Mouse (Mus musculus): ENCODE results near the gene Gm10837.
"Not testable (repeated sequence)": the region's sequence is repeated elsewhere in the genome, so short reads cannot be mapped to it uniquely, and the experiment has no call there.

Gm10837 gene

DNA sequence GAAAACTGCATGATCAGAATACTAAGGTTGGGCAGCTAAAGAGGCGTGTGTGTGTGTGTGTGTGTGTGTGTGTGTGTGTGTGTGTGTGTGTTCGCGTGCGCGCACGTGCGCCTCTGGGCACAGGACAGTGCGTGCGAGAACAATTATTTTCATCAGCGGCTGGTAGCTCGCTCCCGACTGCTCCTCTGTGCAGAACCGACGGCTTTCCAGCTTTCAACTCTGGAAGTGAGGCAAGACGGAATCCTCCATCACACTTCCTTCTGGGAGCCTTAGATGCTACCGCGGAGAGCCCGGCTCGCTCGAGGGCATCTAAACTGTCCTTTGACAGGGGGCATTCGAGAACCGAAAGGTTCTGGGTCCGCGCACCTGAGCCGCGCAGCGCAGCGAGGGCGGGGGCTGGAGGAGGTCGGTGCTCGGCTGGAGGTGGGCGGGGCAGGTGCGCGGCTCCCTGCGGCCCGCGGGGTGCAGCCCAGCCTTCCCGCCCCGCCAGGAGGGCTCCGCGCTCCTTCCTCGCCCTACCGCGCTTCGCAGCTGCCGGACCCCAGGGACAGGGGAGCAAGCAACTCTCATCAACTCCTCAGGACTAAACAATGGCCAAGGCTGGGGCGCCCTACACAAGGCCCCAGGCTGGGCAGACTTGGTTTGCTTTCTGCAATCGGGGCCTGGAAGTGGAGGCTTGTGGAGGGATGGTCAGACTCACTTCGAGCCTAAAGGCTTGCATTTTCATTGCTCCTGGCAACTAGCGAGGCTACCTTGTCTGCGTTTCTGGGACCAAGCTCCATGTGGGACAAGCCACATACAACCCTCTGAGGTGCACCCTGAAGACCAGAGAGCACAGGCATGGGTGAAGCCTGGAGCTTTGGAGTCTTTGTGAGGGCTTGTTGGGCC is at the start of gene Gm10837:
TSS of gene Gm10837 (plus strand) at position 146 of the 888 bp plus-strand sequence.
- peak; percentile 75 for DNase-seq (ENCODE audit: low read depth, low spot score)

DNA sequence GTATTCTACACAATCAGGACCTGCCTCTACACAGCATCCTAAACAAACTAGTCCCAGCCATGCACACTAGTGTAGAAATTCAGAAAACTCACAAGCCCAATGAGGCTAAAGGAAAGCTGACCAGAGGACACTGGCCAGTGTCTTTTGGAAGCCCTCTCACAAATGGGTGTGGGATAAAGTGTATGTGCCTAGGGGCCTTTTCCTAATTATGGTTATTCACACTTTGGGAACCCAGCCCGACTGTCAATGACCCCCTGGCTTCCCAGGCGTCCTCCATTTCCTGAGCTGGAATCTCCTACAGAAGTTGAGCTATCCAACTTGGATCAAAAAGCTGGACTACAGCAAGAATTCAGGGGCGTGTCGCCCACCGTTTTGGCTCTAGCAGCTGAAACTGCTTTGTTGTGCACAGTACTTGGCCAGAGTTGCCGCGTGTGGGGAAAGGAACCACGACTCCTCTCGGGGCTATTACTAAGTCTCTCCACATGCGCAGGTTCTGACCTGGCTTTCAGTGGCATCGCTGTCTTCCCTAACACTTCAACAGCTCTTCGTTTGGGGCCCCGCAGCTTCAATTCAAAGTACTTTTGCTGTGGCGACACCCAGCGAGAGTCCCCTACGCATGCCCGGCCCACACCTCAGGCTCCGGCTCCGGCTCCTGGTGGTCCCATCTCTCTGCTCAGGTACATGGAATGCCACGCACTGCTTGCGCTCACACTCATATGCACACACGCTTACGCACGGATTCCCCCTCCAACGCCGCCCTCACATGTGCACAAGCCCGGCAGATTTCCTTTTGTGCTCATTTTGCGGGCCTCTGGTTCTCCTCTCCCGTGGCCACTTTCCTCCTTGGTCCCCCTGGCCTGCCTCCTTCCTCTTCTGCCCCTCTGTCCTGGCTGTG is 40.5 kb upstream of the Gm10837 start:
- DNase-seq (ENCODE audit: low read depth, low spot score) = peak; percentile 71

DNA sequence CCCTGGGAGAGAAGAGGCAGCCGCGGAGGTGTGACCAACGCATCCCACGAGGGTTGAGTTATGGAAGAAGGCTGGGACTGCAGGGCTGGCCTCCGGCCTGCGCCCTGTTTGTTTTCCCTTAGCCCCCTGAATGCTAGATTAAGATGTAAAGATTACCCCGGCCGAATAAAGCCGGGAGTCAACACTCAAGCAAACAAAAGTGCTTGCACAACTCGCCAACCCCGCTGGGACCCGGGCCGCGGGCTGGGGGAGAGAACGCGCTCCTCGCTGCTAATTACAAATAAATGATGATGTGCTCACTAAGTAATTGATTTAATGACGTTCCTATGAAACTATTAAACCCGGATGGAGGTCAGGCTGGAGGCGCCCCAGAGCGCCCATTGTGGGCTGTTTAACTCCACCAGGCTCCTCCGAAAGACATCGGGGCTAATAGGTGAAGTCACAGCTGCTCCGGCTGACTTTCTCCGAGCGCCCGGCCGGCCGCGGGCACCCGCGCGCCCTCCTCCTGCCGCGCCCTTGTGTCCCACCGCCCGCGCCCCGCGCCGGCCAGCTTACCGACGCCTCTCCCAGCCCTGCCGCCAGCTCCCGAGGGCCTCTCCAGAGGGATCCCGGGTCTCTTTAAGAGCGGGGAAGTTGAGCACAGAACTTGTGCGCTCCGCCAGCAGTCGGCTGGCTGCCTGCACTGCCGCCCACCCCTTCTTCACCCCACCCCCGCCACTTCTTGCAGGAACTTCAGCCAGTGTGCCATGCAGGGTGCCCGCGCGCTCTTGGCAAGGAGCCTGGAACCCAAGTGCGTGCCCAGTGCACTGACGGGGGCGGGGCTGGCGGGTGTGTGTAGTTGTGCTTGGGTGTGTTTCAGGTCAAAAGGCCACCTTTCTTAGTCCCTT is 39.6 kb upstream of the Gm10837 start, which contains the start of gene Gm5089:
TSS of gene Gm5089 (minus strand) at position 620 of the 887 bp plus-strand sequence.
- DNase-seq (ENCODE audit: low read depth, low spot score) = peak; percentile 64

DNA sequence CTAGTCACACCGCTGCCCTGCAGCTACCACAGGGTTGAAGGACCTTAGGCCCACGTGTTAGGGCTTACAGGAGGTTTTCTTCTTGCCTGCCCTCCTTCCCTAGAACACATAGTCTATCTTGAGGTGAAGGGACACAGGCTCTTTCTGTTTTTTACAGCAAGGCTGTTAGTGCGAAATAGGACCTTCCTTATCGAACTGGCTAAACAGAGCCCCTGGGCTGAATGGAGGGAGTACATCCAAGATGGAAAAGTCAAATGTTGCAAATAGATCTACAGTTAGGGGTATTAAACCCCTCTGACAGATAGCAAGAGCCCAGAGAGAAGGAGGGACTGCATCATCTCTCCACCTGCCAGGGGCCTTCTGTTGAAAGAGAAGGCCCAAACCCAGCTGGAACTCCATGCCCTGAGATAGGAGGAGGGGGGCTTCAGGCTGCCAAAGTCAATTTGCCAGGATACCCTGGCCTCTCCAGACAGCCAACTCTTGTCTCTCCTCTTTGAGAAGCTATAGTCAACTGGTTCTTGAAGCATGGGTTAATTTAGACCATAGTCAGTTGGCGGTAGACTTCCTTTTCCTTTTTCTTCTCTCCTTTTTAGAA is 38.7 kb upstream of the Gm10837 start:
- no peak for DNase-seq (ENCODE audit: low read depth, low spot score)

DNA sequence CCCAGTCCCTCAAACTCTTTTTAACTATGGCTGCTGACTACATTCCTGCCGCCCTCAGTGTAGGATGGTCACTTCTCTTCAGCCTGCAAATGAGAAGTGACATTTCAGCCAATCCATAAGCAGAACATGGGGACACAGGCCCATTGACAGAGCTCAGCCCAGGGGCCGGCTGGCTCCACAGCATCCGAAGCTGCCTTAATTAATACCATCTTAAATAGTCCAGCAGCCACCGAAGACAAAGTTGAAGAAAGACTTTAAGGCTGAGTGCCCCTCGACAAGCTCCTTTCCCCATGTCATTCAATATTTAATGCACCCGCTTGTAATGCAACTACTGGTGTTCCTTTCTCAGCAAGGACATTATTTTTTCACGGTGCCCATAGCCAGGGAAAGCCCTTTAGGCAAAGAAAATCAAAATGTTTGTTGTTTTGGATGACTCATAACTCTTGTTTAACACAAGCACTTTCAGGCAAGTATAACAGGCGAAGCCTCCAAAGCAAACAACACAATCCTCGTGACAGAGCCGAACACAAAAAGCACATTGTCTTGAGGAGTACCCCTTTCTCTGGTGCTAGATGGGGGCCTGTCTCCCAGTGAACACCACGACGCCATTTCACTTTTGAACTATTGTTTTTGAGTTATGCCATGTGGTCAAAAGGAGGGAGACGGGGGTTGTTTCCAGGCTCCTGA is 37.5 kb upstream of the Gm10837 start:
- DNase-seq (ENCODE audit: low read depth, low spot score) = no peak

DNA sequence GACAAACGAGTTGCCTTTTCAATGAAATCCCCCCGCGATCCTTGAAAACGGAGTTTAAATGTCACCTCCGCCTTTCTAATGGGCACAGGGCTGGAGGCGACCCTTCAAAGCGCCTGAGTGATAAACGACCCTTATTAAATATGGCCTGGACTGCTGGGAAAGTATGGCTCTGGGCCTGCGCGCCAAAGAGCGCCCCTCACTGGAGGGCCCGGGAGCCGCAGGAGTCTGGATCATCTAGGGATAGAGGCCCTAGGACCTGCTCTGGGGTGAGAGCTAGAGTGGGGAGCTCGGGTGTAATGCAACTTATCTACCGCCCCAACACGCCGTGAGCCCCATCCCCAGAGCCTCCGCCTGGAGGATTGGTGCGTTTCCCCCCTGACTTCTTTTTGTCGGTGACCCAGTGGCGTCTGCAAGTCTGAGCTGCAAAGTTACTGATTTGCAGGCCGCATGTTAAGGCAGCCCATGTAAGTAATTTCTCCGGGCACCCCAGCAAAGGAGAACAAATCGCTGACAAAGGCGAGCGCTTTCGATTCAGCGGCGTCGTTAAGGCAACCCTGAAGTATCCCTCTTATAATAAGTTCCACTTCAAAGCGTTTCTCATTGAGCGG is 36.9 kb upstream of the Gm10837 start:
- DNase-seq (ENCODE audit: low read depth, low spot score) = peak; percentile 62

DNA sequence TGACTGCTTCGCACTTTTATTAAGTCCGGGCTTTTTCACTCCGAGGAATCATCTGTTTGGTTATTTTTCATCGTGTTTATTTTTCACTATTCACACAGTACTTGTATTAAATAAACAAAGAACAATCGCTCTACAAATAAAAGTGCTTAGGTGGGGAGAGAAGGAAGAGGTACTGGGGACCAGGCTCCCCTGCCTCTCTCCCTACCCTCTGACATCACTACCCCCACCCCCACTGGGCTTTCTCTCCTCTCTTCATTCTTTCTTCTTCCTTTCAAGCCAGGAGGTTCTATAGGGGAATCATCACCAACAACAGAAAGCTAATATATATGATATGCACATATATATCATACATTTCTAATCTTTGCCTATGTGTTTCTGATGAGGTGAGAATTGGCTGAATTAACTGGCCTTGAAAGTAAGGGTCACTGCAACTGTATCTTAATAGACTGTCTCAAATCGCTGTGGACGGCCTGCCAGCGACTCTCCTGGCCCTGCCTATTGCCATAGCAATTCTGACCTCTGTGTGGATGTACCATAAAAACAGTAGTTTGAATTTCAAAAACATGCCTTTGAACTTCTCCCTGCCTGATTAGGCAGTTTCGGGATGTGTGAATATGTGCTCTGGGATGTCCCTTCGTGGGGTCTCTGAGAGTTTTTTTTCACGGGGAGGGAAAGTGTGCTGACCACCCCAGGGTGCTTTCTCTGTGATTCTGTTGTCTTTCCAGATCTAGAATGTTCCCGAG is 36.2 kb upstream of the Gm10837 start:
- DNase-seq (ENCODE audit: low read depth, low spot score) = no peak

DNA sequence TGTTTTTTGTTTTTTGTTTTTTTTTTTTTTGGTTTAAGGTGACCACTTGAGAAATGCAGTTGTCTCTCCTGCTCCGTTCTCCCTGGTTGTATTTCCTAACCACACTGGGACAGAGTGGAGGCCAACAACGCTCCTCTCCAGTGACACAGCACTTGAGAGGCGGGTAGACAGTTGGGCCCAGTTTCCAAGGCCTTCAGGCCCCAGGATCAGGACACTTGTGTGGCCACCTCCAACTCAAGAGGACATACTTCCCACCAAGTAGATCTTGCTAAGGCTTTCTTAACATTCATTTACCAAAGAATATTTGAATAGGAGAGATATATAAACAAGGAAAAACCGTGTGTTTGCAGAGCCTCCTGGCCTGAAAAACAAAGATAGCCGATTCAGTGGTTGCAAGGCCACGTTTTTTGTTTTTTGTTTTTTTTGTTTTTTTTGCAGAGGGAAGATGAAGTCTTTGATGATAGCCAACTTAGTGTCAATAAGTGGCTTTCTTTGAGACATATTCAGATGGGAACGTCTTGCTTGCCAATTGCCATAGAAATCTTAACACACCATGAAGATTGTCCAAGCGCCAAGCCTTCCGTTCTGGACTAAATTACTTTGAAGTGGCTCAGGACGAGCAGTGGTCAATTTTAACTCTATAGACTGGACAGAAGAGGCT is 35.4 kb upstream of the Gm10837 start:
- no peak for DNase-seq (ENCODE audit: low read depth, low spot score)

DNA sequence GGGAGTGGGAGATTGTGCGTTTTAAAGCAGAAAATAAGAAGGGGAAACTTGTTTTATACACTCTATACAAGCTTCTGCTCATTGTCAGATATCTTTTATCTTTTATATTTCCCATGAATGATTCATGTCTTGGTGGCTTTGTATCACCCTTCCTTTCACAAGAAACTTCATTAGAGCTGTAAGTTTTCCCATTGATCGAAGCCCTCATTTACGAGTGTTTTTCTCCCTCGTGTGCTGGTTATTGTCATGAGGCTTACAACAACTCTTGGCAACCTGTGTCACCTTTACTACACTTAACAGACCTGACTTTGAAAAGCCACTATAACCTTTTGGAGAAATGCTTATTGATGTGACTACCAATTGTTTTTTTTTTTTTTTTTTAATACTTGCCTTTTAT is 34.8 kb upstream of the Gm10837 start:
- DNase-seq (ENCODE audit: low read depth, low spot score) = no peak

DNA sequence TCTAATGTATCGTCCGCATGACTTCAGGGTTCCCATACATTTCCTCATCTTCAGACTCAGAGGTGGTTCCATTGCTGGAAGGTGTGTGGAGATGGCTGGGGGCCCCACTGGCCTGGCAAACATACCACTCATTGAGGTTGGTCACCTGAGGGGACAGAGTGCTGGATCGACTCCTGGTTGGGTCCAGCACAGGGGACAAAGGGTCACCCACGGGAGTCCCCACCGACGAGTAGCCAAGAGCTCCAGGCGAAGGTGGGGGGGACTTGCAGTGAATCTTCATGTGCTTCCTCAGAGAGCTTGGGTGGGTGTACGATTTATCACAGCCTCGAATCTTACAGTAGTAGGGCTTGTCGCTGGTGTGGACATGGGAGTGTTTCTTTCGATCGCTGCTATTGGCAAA is 31.1 kb upstream of the Gm10837 start:
- not testable (repeated sequence) for DNase-seq (ENCODE audit: low read depth, low spot score)

DNA sequence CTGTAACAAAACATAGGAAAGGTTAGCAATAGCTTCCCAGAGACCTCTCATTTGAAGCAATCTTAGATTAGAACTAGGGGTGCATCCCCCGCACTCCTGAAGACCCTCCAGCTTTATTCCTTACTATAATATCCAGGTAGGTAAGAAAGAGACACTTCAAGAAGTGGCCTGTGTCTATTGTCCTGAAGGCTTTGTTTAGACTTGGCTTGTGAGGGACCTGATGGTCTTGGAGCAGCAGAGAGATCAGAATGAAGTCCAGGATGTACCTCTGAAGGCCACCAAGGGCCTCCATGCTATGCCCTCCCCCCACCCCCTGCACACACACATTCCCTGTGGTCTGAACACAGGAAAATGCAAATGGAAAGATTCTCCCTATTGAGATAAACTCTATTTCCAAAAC is 30.6 kb upstream of the Gm10837 start:
- DNase-seq (ENCODE audit: low read depth, low spot score) = no peak

DNA sequence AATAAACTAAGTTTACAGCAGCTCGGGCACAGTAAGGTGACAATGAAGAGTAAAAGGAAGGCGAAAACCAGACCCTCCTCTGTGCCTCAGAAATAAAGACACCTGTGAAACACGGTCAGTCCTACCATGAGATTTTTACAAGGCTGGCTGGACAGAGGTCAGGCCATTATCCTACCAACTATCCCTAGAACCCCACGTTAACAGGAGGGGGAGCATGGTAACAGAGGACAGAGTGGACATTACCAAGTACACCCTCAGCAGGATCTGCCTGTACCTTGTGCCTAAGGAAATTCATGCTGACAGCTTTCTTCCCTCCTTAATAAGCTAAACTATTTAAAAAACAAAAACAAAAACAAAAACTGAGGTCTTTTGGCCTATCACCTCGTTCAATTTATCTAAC is 30.2 kb upstream of the Gm10837 start:
- DNase-seq (ENCODE audit: low read depth, low spot score) = no peak

DNA sequence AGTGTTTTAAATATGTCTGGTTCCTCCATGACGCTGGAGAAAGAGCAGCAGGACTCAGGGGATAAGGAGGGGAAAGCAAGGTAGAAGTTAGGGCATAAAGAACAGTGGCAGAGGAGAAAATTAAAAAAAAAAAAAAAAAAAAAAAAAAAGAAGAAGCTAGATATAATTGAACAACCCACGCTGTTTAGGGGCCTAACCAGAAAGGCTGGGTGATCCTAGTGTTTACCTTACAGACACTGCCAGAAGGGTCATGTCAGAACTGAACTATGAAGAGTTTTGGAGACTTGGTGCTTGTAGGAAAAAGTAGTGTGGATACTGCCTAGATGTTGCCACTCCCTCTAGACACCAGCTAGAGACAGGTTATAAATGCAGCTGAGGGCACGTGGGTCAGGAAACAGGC is 28.9 kb upstream of the Gm10837 start:
- no peak for DNase-seq (ENCODE audit: low read depth, low spot score)

DNA sequence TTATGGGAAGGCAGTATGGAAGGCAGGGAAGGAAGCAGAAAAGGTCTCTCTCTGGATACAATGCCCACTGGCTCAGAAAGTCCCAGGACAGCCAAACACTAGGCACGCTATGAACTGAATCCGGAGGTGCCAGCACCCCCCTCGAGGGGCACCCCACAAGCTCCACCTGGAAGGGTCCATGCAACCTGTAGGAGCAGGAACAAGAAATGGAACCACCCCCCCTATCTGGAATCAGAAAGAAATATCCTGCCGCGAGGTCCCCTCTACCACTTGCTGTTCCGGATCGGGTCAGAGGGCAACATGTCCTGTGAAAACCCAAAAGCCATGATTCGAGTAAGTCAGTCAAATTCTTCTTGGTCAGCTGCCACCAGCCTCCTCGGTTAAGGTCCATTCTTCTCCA is 28.4 kb upstream of the Gm10837 start:
- DNase-seq (ENCODE audit: low read depth, low spot score) = no peak

DNA sequence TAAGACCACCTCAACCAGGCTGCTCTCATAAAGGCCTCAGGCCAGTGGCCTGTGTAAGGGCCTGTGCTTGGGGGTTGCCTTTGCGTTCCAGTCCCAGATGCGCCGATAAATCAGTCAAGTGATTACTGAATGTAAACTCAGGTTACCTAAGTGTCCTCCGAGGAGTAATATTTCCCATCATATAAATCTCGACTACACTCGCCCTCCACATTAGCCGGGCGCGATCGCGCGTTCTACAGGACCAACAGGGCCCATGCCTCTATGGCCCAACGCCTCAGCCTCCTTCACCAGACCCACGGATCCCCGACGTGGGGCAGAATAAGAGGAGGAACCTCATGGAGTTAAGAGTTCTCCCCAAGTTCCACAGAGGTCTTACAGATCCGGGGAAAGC is 27.7 kb upstream of the Gm10837 start:
- peak; percentile 24 for DNase-seq (ENCODE audit: low read depth, low spot score)

DNA sequence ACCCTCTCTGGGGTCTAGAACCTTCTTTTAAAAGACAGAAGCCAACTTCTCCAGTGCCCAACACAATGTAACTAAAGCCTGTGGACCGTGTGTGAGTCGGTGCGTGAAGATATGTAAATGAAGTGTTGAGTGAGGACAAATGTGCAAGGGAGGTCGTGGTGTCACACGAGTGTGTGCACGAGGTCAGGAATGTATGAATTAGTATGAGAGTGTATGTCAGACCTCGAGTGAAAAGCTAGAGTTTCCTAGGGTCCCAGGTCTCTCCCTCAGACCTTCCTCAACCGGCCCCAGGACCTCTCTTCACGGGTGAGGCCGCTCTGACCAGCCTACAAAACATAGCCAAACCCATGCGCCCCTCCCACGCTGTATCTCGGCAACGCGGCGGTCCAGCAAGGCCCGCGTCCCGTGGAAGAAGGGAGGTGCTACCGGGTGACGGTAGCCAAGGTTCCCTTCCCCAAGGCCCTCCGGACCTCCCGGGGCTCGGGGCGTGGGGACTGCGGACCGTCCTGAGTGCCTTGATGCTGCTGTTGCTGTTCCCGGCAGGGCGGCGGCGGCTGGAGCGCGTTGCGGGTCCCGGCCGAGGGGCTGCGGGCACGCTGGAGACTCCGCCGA is 27.2 kb upstream of the Gm10837 start:
- peak; percentile 51 for DNase-seq (ENCODE audit: low read depth, low spot score)

DNA sequence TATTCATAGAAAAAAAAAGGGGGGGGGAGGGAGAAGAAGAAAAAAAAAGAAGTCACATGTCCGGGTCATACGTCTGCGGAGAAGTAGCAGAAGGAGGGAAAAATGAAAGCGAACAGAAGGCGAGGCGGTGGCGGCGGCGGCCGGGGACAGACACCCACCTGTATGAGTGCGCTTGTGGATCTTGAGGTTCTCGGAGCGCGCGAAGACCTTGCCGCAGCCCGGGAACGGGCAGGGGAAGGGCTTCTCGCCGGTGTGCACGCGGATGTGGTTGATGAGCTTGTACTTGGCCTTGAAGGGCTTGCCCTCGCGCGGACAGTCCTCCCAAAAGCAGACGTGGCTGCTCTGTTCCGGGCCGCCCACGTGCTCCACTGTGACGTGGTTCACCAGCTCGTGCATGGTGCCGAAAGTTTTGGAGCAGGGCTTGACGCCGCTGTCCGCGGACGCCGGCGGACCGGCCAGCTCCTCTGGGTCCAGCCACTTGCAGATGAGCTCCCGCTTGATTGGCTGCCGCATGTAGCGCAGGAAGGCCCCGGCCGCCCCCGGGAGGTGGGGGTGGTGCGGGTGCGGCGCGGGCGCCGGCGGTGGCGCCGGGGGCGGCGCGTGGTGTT is 26.5 kb upstream of the Gm10837 start:
- DNase-seq (ENCODE audit: low read depth, low spot score) = peak; percentile 57

DNA sequence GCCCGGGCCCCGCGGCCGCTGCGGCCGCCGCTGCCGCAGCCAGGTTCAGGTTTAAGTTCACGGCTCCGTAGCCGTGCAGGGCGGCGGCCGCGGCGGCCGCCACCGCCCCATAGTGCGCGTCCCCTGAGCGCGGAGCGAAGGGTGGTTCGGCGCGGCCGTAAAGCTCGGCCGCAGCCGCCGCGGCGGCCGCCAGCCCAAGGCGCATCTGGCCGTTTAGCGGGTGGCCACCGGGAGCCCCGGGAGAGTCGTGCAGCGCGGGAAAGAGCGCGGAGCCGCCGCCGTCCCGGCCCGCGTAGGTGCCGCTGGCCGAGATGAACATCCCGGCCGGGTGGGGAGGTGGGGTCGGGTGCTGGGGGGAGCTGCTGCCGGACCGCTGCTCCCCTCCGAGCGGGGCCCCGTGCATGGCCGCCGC is 26.0 kb upstream of the Gm10837 start:
- DNase-seq (ENCODE audit: low read depth, low spot score) = no peak
